Mouse (Mus musculus): Measurements from ENCODE around the gene Slc1a4.

The Slc1a4 gene

GRCm38 (mm10) chr11:20332561-20333514 lies at the start of gene Slc1a4:
Gene Slc1a4, minus strand, starts transcription at chr11:20332713.
- DNase-seq (ENCODE audit: low spot score in 2 of 2) = peak; percentile 91 to 94

- no peak for DNase-seq (ENCODE audit: low spot score in 2 of 2)
These were observed 47.6 kb upstream of the Slc1a4 start for GRCm38 (mm10) chr11:20380106-20380505.

- DNase-seq (ENCODE audit: low spot score in 2 of 2) = no peak
These were observed 44.1 kb upstream of the Slc1a4 start for GRCm38 (mm10) chr11:20376642-20377041.

GRCm38 (mm10) chr11:20372616-20373211 lies 40.2 kb upstream of the Slc1a4 start:
- peak; percentile 21 to 34 for DNase-seq (ENCODE audit: low spot score in 2 of 2)

DNA sequence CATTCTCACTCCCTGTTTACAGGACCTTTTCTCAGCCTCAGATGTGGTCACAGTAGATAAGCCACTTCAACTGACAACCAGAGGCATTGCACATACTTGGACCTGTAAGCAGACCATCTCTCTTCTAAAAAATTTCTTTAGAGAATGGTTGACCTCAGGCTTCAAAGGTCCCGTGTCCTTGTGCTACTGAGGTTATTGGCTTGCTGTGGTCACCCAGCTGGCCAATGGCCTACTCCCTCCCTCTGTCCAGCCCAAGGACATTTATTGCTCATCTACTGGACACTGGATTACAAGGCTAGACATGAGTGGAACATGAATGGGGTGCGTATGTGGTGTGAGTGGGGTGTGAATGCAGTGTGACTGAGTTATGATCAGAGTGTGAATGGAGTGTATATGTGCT lies 38.0 kb upstream of the Slc1a4 start:
- no peak for DNase-seq (ENCODE audit: low spot score in 2 of 2)

DNA sequence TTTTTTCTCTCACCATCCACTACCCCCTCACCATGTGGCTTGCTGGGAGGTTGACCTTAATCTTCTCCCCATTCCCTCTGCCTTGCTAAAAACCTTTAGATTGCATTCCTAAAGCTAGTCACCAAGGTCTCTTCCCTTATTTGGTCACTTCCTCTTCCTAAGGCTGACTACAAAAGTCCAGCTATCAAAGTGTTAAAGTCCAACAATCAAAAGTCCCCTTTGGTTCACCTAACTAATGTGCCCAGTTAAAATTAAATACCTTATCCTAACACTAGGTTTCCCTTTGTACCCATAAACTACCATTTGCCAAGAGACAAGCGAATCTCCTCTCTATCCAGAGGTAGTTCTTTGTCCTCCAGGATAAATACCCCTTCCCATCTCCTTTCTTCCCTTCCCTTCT lies 33.9 kb upstream of the Slc1a4 start:
- no peak for DNase-seq (ENCODE audit: low spot score in 2 of 2)

GRCm38 (mm10) chr11:20361354-20361753 lies 28.8 kb upstream of the Slc1a4 start:
- no peak for DNase-seq (ENCODE audit: low spot score in 2 of 2)

GRCm38 (mm10) chr11:20357684-20358447 lies 25.4 kb upstream of the Slc1a4 start:
- DNase-seq (ENCODE audit: low spot score in 2 of 2) = no peak

DNA sequence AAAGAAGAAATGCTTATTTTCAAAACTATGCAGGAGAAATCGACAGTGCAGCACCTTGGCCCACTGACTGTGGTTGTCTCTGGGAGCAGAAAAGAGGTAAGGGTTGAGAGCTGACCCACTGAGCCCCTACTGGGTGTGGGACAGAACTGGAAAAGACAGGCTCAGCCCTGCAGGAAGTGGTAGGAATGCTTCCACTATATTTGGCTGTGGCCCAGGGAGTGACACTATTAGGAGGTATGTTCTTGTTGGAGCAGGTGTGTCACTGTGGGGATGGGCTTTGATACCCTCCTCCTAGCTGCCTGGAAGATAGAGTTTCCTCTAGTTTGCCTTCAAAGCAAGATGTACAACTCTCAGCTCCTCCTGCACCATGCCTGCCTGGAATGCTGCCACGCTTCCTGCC lies 16.0 kb upstream of the Slc1a4 start:
- no peak for DNase-seq (ENCODE audit: low spot score in 2 of 2)

DNA sequence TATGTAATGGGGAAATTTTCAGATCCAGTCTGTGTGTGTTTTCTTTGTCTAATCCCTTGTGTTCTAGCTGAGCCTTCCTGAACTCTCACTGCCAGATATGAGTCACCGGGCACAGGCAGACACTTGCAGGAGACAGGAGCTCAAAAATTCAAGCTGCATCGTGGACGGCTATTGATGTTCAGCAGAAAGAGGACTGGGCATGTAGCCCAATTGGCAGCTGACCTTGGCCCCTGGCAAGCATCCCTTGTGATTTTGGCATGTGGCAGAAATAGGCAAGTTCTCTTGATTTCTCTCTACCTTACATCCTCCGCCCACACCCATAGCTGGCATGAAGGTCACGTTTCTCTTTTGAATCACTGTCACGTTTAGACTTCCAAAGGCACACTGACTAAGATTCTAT lies 15.0 kb upstream of the Slc1a4 start:
- DNase-seq (ENCODE audit: low spot score in 2 of 2) = peak; percentile 80 to 82

GRCm38 (mm10) chr11:20346369-20346768 lies 13.9 kb upstream of the Slc1a4 start:
- no peak for DNase-seq (ENCODE audit: low spot score in 2 of 2)

DNA sequence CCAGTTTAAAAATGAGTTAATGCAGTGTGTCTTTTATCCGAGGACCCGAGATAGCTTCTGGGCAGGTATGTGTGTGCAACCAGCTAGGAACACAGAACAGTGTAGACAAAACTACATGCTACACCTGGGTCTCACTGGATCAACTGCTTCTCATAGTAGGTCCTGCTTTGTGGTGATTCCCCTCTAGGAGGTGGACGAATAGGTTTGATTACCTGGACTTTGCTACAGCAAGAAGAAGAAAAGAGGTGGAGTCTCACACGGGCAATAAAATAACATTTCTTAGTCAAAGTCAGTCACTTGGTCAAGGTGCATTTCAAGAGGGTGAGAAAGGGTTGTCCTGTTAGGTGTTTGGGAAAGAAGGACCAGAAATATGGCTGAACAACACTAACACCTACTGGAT lies 11.4 kb upstream of the Slc1a4 start:
- no peak for DNase-seq (ENCODE audit: low spot score in 2 of 2)

DNA sequence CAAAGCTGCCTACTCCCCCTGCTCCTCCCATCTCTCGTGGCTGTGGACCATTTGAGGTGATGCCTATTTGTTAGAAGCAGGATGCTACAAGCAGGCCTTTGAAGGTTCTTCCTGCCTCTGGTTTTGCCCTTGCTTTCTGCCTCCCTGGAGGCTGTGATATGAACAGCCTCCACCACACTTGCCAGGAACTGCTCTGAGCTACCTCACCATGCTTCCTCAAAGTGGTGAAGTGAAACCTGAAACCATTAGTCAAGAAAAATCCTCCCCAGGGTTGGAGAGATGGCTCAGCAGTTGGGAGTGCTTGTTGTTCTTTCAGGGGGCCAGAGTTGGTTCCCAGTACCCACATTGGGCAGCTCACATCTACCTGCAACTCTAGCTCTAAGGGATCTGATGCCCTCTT lies 9.1 kb upstream of the Slc1a4 start:
- no peak for DNase-seq (ENCODE audit: low spot score in 2 of 2)

DNA sequence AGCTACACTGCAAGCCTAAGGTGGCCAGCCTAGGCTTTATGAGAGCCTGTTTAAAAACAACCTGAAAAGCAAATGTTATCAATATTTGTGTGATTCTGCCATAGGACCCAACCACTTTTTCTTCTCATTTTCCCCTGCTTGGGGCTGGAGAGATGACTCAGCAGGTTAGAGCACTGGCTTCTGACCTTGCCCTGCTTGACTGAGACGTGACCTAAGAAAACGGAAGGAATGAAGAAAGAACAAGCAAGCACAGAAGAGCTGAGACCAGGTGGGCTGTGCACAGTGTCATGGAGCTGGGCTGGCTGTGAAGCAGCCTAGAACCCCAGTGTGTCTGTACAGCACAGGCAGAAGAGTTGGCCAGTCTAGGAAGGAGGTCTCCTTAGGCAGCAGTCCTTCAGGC lies 6.2 kb upstream of the Slc1a4 start:
- no peak for DNase-seq (ENCODE audit: low spot score in 2 of 2)

DNA sequence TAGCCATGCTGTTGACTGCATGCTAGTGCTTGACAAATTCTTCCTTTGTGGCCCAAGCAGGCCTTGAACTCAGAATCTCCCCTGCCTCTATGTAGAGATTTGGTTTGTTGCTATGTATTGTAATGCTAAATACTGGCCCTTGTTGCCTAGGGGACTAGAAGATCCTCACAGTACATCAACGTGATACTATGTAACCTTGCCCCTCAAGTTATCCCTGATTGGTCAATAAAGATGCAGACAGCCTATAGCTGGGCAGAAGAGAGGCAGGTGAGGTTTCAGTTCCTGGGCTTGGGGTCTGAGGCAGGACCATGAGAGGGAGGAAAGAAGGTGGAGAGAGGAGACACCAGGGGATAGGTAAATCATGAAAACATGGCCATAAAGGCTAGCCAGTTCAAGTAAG lies 1.8 kb upstream of the Slc1a4 start:
- no peak for DNase-seq (ENCODE audit: low spot score in 2 of 2)

- DNase-seq (ENCODE audit: low spot score in 2 of 2) = peak; percentile 59 to 67
These were observed 599 bp downstream of the Slc1a4 start for GRCm38 (mm10) chr11:20331690-20332537.

DNA sequence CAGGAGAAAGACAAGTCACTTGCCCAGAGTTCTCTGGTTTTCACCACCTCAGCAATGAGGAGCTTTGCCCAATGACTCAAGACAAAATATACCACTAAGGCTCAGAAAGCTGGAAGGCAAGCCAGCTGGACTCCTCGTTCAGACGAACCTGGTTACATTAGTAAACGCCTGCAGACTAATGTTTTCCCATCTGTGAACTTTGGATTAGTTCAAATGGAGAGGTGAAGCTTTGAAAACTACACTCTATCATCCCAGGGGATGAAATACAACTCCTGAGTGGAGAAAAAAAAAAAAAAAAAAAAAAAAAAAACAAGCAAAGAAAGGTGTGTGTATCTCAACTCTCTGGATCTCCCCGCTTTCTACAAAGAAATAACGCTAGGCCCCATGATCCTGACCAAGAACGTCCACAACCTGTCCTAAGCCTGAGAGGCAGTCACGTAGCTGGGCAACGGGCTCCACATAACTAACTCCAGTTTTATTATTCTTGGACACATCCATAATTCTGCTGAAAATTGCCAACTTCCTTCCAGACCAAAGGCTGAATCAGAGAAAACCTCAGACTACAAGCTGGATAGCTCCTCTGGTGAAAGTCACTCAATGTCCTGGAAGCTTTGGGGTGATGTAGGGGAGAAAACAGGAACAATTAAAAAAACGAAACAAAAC lies 1.4 kb downstream of the Slc1a4 start:
- no peak for DNase-seq (ENCODE audit: low spot score in 2 of 2)

GRCm38 (mm10) chr11:20329711-20330110 lies 2.8 kb downstream of the Slc1a4 start:
- DNase-seq (ENCODE audit: low spot score in 2 of 2) = no peak

DNA sequence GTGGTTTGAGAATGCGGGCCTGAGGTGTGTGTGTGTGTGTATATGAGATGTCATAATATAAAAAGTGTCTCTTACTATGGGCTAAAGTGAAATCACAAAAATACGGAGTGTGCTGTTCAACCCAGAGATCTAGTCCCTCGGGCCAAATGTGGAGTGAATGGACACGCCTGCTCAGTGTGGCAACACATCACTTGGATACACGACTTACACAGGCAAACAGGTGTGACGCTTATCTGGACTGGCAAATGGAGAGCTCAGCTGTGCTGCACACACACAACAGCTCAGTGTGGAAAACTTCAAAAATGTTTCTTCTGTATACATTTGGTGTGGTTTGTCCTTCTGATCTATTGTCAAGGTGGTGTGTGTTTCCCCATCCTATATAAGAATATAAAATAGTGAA lies 3.7 kb downstream of the Slc1a4 start:
- DNase-seq (ENCODE audit: low spot score in 2 of 2) = no peak

GRCm38 (mm10) chr11:20326328-20326995 lies 6.1 kb downstream of the Slc1a4 start:
- DNase-seq (ENCODE audit: low spot score in 2 of 2) = no peak

Data from frontal cortex, postnatal 36 days (tissue).